Mouse (Mus musculus) CD4-positive, CD25-positive, alpha-beta regulatory T cell, adult 4 months (primary cell): ENCODE data around the gene Sf3a3. TPM values are rescaled to one million over a fixed set of nuclear protein-coding genes. Genes with fewer than 3 reads are reported as not detected.

Experiments used
- polyA plus RNA-seq, 2 experiments: library from polyadenylated mRNA; unstranded; fragments of 100-300 nt; shearing (Covaris generic); gene quantifications; one replicate each; pipeline ENCODE4 v1.2.1; 2017

Gene Sf3a3
- polyA plus RNA-seq, 2 experiments from 2014 or later = 104 to 108 TPM

Other genes starting within 250 kb of the Sf3a3 start
- not detected for gene 3100002H09Rik, start 104.0 kb upstream of the Sf3a3 start, polyA plus RNA-seq
- gene Pou3f1, start 58.0 kb upstream of the Sf3a3 start, polyA plus RNA-seq = not detected
- gene Utp11, start 21.2 kb upstream of the Sf3a3 start, polyA plus RNA-seq = 10 to 100 TPM; 83.1 to 87.9 TPM
- 10 to 100 TPM in 1 of 2 experiments, 1 to 10 TPM in 1; 6.6 to 11.0 TPM for gene Fhl3, start 14.1 kb upstream of the Sf3a3 start, polyA plus RNA-seq
- 100 to 1,000 TPM in 1 of 2 experiments, 10 to 100 TPM in 1; 88.0 to 146 TPM for gene Inpp5b, start 27.1 kb downstream of the Sf3a3 start, polyA plus RNA-seq
- 10 to 100 TPM; 16.0 to 16.7 TPM for gene Mtf1, start 87.3 kb downstream of the Sf3a3 start, polyA plus RNA-seq
- 1 to 10 TPM; 4.9 to 5.6 TPM for gene Yrdc, start 135.9 kb downstream of the Sf3a3 start, polyA plus RNA-seq
- 1 to 10 TPM; 2.3 to 3.3 TPM for gene 1110065P20Rik, start 136.4 kb downstream of the Sf3a3 start, polyA plus RNA-seq
- gene Maneal, start 147.4 kb downstream of the Sf3a3 start, polyA plus RNA-seq = under 1 TPM; 0.58 to 0.62 TPM
- not detected for gene Epha10, start 166.1 kb downstream of the Sf3a3 start, polyA plus RNA-seq
- gene 9930104L06Rik, start 222.3 kb downstream of the Sf3a3 start, polyA plus RNA-seq = 10 to 100 TPM; 13.0 to 24.8 TPM
- gene Cdca8, start 224.5 kb downstream of the Sf3a3 start, polyA plus RNA-seq = 10 to 100 TPM; 12.6 to 31.4 TPM